Mouse (Mus musculus) MEL (cell line): ENCODE measurements around the gene Klhl22. TPM values are rescaled to one million over a fixed set of nuclear protein-coding genes. Genes with fewer than 3 reads are reported as not detected.

Experiments
- DNase-seq: peaks from one replicate; pipeline ENCODE4 v3.0.0; 2011; ENCODE audit warnings: low read depth, low spot score
- H3K27ac ChIP-seq: 2 replicates; pipeline ENCODE4 v1.5.1; 2012; ENCODE audit warnings: low read depth, mild to moderate bottlenecking, control low read depth, low read length, moderate library complexity; ENCODE audit not compliant: control insufficient read depth
- H3K27me3 ChIP-seq, 2 experiments: fragments of 150-350 bp in 1 of 2; sonication (generic) in 1 of 2; 2 replicates each; pipeline ENCODE4 v1.6.1; 2012; ENCODE audit warnings: low read length in 2 of 2, mild to moderate bottlenecking in 2 of 2, improper control_type of control experiment in 1 of 2, moderate library complexity in 1 of 2; ENCODE audit not compliant: insufficient read depth in 2 of 2, control insufficient read depth in 1 of 2
- H3K36me3 ChIP-seq, 2 experiments: 2 replicates each; pipeline ENCODE4 v1.6.1; 2012 to 2014; ENCODE audit warnings: low read length in 2 of 2, improper control_type of control experiment in 1 of 2, inconsistent platforms in 1 of 2, mild to moderate bottlenecking in 1 of 2; ENCODE audit not compliant: insufficient read depth in 2 of 2, control insufficient read depth in 1 of 2
- H3K4me1 ChIP-seq, 2 experiments: fragments of 150-350 bp in 1 of 2; sonication (generic) in 1 of 2; 2 replicates each; pipeline ENCODE4 v1.6.1; 2012; ENCODE audit warnings: low read length in 2 of 2, improper control_type of control experiment in 1 of 2, mild to moderate bottlenecking in 1 of 2; ENCODE audit not compliant: insufficient read depth in 2 of 2, control insufficient read depth in 1 of 2
- H3K4me3 ChIP-seq, 2 experiments: fragments of 150-350 bp in 1 of 2; sonication (generic) in 1 of 2; 2 replicates each; pipeline ENCODE4 v1.5.1; 2012; ENCODE audit warnings: low read depth in 2 of 2, low read length in 2 of 2, mild to moderate bottlenecking in 2 of 2, moderate library complexity in 2 of 2, control low read depth in 1 of 2, improper control_type of control experiment in 1 of 2; ENCODE audit not compliant: control insufficient read depth in 1 of 2, insufficient read depth in 1 of 2
- H3K79me2 ChIP-seq: 2 replicates; pipeline ENCODE4 v1.6.1; 2012; ENCODE audit warnings: mild to moderate bottlenecking, low read length, moderate library complexity; ENCODE audit not compliant: control insufficient read depth, poor library complexity, insufficient read depth
- H3K9ac ChIP-seq: 2 replicates; pipeline ENCODE4 v1.6.1; 2012; ENCODE audit warnings: low read depth, mild to moderate bottlenecking, control low read depth, low read length, moderate library complexity; ENCODE audit not compliant: control insufficient read depth, poor library complexity, severe bottlenecking
- H3K9me3 ChIP-seq: fragments of 150-350 bp; sonication (generic); replicated peaks from 2 replicates; pipeline ENCODE4 v1.6.1; 2012; ENCODE audit warnings: mild to moderate bottlenecking, low read length, improper control_type of control experiment, moderate library complexity; ENCODE audit not compliant: insufficient read depth
- BHLHE40 ChIP-seq: IDR thresholded peaks from 2 replicates; pipeline ENCODE4 v1.6.1; 2012; ENCODE audit warnings: low read depth, mild to moderate bottlenecking, inconsistent platforms, low read length, improper control_type of control experiment, borderline replicate concordance
- CHD2 ChIP-seq: IDR thresholded peaks from 2 replicates; pipeline ENCODE4 v1.6.1; 2011; ENCODE audit warnings: low read length, improper control_type of control experiment
- CTCF ChIP-seq, 3 experiments: IDR thresholded peaks in 2 of 3; conservative IDR thresholded peaks in 1 of 3; 2 replicates each; pipeline ENCODE4 v1.5.1; 2011 to 2012; ENCODE audit warnings: low read length in 3 of 3, low read depth in 2 of 3, mild to moderate bottlenecking in 2 of 3, improper control_type of control experiment in 1 of 3, inconsistent platforms in 1 of 3, mixed read lengths in 1 of 3, moderate library complexity in 1 of 3; ENCODE audit not compliant: control insufficient read depth in 1 of 3, insufficient read depth in 1 of 3, poor library complexity in 1 of 3, severe bottlenecking in 1 of 3
- E2F4 ChIP-seq: IDR thresholded peaks from 2 replicates; pipeline ENCODE4 v1.6.1; 2011; ENCODE audit warnings: low read depth, low read length, improper control_type of control experiment, borderline replicate concordance
- ETS1 ChIP-seq: IDR thresholded peaks from 2 replicates; pipeline ENCODE4 v1.6.1; 2012; ENCODE audit warnings: low read depth, mild to moderate bottlenecking, inconsistent platforms, low read length, improper control_type of control experiment, moderate library complexity
- GABPA ChIP-seq: IDR thresholded peaks from 2 replicates; pipeline ENCODE4 v1.6.1; 2012; ENCODE audit warnings: low read depth, mild to moderate bottlenecking, inconsistent platforms, low read length, improper control_type of control experiment, moderate library complexity
- JUND ChIP-seq: IDR thresholded peaks from 2 replicates; pipeline ENCODE4 v1.6.1; 2011; ENCODE audit warnings: low read depth, mild to moderate bottlenecking, improper control_type of control experiment, low read length
- KAT2A ChIP-seq: conservative IDR thresholded peaks from 2 replicates; pipeline ENCODE4 v1.6.1; 2012; ENCODE audit warnings: low read depth, low read length, improper control_type of control experiment, inconsistent platforms
- MAFK ChIP-seq: IDR thresholded peaks from 2 replicates; pipeline ENCODE4 v1.6.1; 2011; ENCODE audit warnings: low read depth, mild to moderate bottlenecking, low read length, improper control_type of control experiment, borderline replicate concordance
- MAX ChIP-seq: IDR thresholded peaks from 2 replicates; pipeline ENCODE4 v1.6.1; 2011; ENCODE audit warnings: low read length, improper control_type of control experiment
- MEF2A ChIP-seq: IDR thresholded peaks from 2 replicates; pipeline ENCODE4 v1.6.1; 2014; ENCODE audit warnings: low read depth, mild to moderate bottlenecking, inconsistent platforms, low read length, improper control_type of control experiment; ENCODE audit not compliant: poor library complexity, insufficient replicate concordance, severe bottlenecking; ENCODE audit errors: extremely low read depth
- MXI1 ChIP-seq: IDR thresholded peaks from 2 replicates; pipeline ENCODE4 v1.6.1; 2011; ENCODE audit warnings: mild to moderate bottlenecking, low read depth, low read length, improper control_type of control experiment
- MYB ChIP-seq: IDR thresholded peaks from 2 replicates; pipeline ENCODE4 v1.6.1; 2011; ENCODE audit warnings: mild to moderate bottlenecking, low read depth, low read length, improper control_type of control experiment
- MYC ChIP-seq: IDR thresholded peaks from 2 replicates; pipeline ENCODE4 v1.6.1; 2011; ENCODE audit warnings: low read depth, mild to moderate bottlenecking, low read length, improper control_type of control experiment, moderate library complexity
- NRF1 ChIP-seq: IDR thresholded peaks from 2 replicates; pipeline ENCODE4 v1.6.1; 2014; ENCODE audit warnings: low read depth, mild to moderate bottlenecking, inconsistent platforms, low read length, improper control_type of control experiment, moderate library complexity; ENCODE audit not compliant: poor library complexity, insufficient read depth, severe bottlenecking
- POLR2A ChIP-seq, 2 experiments: IDR thresholded peaks; 2 replicates each; pipeline ENCODE4 v1.6.1; 2011 to 2012; ENCODE audit warnings: low read length in 2 of 2, mild to moderate bottlenecking in 2 of 2, control low read depth in 1 of 2, improper control_type of control experiment in 1 of 2, low read depth in 1 of 2, moderate library complexity in 1 of 2; ENCODE audit not compliant: control insufficient read depth in 1 of 2, insufficient read depth in 1 of 2, poor library complexity in 1 of 2
- POLR2AphosphoS2 ChIP-seq: IDR thresholded peaks from 2 replicates; pipeline ENCODE4 v1.6.1; 2011; ENCODE audit warnings: low read length, improper control_type of control experiment
- POLR2AphosphoS5 ChIP-seq: IDR thresholded peaks from 2 replicates; pipeline ENCODE4 v1.6.1; 2012; ENCODE audit warnings: low read depth, borderline replicate concordance, mild to moderate bottlenecking, inconsistent platforms, low read length, moderate library complexity, mixed read lengths
- RCOR1 ChIP-seq: IDR thresholded peaks from 2 replicates; pipeline ENCODE4 v1.6.1; 2012; ENCODE audit warnings: low read depth, mild to moderate bottlenecking, inconsistent platforms, low read length, improper control_type of control experiment
- SMC3 ChIP-seq: IDR thresholded peaks from 2 replicates; pipeline ENCODE4 v1.6.1; 2011; ENCODE audit warnings: low read depth, low read length, improper control_type of control experiment
- TBP ChIP-seq: IDR thresholded peaks from 2 replicates; pipeline ENCODE4 v1.8.0; 2011; ENCODE audit warnings: low read depth, low read length, improper control_type of control experiment
- TCF12 ChIP-seq: IDR thresholded peaks from 2 replicates; pipeline ENCODE4 v1.6.1; 2014; ENCODE audit warnings: low read depth, mild to moderate bottlenecking, inconsistent platforms, low read length, improper control_type of control experiment, moderate library complexity
- USF2 ChIP-seq, 2 experiments: IDR thresholded peaks; 2 replicates each; pipeline ENCODE4 v1.6.1; 2011 to 2012; ENCODE audit warnings: improper control_type of control experiment in 2 of 2, low read length in 2 of 2, borderline replicate concordance in 1 of 2, inconsistent platforms in 1 of 2, low read depth in 1 of 2, mild to moderate bottlenecking in 1 of 2; ENCODE audit not compliant: insufficient read depth in 1 of 2
- ZKSCAN1 ChIP-seq: IDR thresholded peaks from 2 replicates; pipeline ENCODE4 v1.6.1; 2012; ENCODE audit warnings: low read depth, mild to moderate bottlenecking, inconsistent platforms, low read length, improper control_type of control experiment, moderate library complexity
- ZNF384 ChIP-seq: IDR thresholded peaks from 2 replicates; pipeline ENCODE4 v1.6.1; 2012; ENCODE audit warnings: low read depth, mild to moderate bottlenecking, inconsistent platforms, low read length, improper control_type of control experiment
- polyA plus RNA-seq, 2 experiments: library from polyadenylated mRNA; stranded (reverse) in 1 of 2; unstranded in 1 of 2; fragments of >175 nt in 1 of 2; fragments of >200 nt in 1 of 2; gene quantifications; 2 replicates each; pipeline versions ENCODE4 v1.2.1 to v1.2.4; 2012; ENCODE audit warnings: low replicate concordance in 2 of 2, low read depth in 1 of 2; ENCODE audit not compliant: insufficient read length in 2 of 2, insufficient read depth in 1 of 2, missing spikeins in 1 of 2
- total RNA-seq: library from RNA; depleted of rRNA; stranded (reverse); fragments of 300-350 nt; gene quantifications from 2 replicates; pipeline ENCODE4 v1.2.3, GENCODE M21; 2012

Klhl22 gene
- total and polyA plus RNA-seq, 3 experiments = 82.4 to 191 (median 97.0) TPM

DNA sequence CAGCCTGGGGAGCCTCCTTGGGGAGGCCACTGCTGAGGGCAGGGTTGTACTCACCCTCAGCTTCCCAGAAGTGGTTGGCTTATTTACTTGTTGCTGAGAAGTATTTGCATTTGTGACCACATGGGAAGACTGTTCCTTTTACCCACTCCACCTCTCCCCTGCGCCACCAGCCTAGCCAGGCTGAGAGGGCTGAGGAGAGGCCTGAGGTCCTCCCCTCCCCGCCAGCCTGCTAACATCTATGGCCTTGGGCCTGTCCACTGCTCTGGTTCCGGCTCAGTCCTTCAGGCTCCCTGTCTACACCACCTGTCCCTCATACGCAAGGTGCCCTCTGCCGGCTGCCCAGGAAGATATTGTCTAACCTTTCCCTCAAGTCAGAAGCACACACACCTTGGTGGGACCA, 36.2 kb downstream of the Klhl22 start:
- Histone ChIP-seq H3K4me3 (no peak overlapping the region), H3K36me3 (peaks cover 0 to 2% of the 10 kb centered on the region in 2 experiments; a peak in 2 of 4 replicates), H3K27me3 (no peaks in the 10 kb centered on the region), H3K27ac (no peak overlapping the region), H3K4me1 (no peaks in the 10 kb centered on the region), H3K79me2 (no peaks in the 10 kb centered on the region), H3K9ac (no peak overlapping the region), H3K9me3 (no peaks in the 10 kb centered on the region)
- TF ChIP-seq POLR2AphosphoS5 (no peak), BHLHE40 (no peak), MAX (no peak), E2F4 (no peak), JUND (no peak)
- no peak for DNase-seq

DNA sequence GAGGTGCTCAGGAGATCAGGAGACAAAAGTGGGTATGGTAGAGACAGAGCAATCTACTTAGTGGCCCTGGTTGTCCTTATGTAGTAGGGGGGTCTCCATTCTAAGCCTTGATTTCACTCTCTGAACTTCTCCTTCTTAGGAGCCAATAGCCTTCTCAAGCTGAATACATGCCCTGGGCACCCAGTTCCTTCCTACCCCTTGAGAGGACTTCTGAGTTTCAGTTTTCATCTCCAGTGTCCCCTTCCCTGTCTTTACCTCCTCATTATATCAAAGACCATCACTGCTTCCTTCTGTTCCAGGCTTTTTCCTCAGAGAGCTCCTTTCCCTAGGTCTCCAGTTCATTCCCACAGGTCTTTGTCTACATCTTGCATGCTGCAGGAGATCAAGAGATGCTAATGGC, 37.1 kb downstream of the Klhl22 start:
- H3K9me3 ChIP-seq = no peaks in the 10 kb centered on the region
- no peaks in the 10 kb centered on the region for H3K27me3 ChIP-seq
- TF ChIP-seq CTCF (IDR thresholded peaks at IDR 0.05 in 2 of 3, conservative IDR thresholded peaks at IDR 0.05 in 1 of 3; ENCODE audit: control insufficient read depth in 1 of 3, insufficient read depth in 1 of 3, low read depth in 2 of 3, low read length in 3 of 3, poor library complexity in 1 of 3, severe bottlenecking in 1 of 3) (no peak), MAFK (no peak), TBP (no peak), MYB (no peak), ZKSCAN1 (no peak), SMC3 (no peak), GABPA (no peak), ZNF384 (no peak), ETS1 (no peak), TCF12 (no peak), MYC (no peak), MEF2A (no peak), CHD2 (no peak), USF2 (IDR thresholded peaks at IDR 0.05; ENCODE audit: borderline replicate concordance in 1 of 2, insufficient read depth in 1 of 2, low read depth in 1 of 2, low read length in 2 of 2) (no peak), RCOR1 (no peak), NRF1 (no peak), KAT2A (no peak), POLR2A (IDR thresholded peaks at IDR 0.05; ENCODE audit: control insufficient read depth in 1 of 2, insufficient read depth in 1 of 2, low read depth in 1 of 2, low read length in 2 of 2, poor library complexity in 1 of 2) (no peak), POLR2AphosphoS2 (no peak), MXI1 (no peak)
- no peaks in the 10 kb centered on the region for H3K4me1 ChIP-seq
- DNase-seq = no peak
- no peak overlapping the region for H3K27ac ChIP-seq
- no peaks in the 10 kb centered on the region for H3K79me2 ChIP-seq
- no peak overlapping the region for H3K9ac ChIP-seq
- peaks cover 0 to 2% of the 10 kb centered on the region in 2 experiments; a peak in 2 of 4 replicates for H3K36me3 ChIP-seq
- H3K4me3 ChIP-seq = no peak overlapping the region
